Mouse (Mus musculus) left cerebral cortex, postnatal 4 days (tissue): ENCODE data around the gene Aldh3b3. TPM values are rescaled to one million over a fixed set of nuclear protein-coding genes. Genes with fewer than 3 reads are reported as not detected.
"Not testable (repeated sequence)": the region's sequence is repeated elsewhere in the genome, so short reads cannot be mapped to it uniquely, and the experiment has no call there.

Experiments
- DNase-seq: peaks from one replicate; pipeline ENCODE4 v3.0.0-alpha.2; 2022
- intact Hi-C: fragments of 180-260 bp; cut with DNase I; formaldehyde crosslinking; loops from one replicate; pipeline ENCODE4 v1.15.1; 2025
- total RNA-seq, 2 experiments: library from RNA; stranded (reverse); gene quantifications; 2 replicates each; pipeline ENCODE4 v1.2.3; 2021

The Aldh3b3 gene
- total RNA-seq, 2 experiments from 2014 or later, result not detected

DNA sequence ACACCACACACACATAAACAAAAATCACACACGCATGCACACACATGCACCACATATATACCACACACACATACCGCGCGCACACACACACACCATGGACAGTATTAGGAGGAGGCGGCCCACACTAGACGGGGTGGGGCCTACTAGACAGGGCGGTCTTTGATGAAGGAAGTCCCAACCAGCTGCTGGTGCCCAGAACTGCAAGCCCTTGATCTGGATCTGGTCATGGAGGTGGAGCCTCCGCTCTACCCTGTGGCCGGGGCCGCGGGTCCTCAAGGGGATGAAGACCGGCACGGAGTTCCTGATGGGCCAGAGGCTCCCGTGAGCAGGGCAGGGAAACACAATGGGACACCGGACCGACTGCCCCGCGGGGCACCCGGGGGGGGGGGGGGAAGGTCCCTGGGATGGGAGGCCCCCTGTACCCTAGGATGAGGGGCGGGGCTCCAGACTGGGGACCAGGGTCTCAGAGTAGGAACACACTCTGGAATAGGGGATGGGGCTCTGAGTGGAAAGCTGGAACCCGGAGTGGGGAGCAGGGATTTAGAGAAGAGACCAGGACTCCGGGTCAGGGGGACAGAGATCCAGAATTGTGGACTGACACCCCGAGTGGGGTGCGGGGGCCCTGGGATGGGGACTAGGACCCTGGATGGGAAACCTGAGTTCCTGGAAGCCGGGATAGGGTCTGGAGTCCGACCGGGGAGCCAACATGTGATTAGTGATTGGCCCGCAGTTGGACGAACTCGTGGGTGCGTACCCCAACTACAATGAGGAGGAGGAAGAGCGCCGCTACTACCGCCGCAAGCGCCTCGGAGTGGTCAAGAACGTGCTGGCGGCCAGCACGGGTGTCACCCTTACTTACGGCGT lies 23.2 kb upstream of the Aldh3b3 start, which contains the start of gene Unc93b1:
TSS of gene Unc93b1 (plus strand) at position 155 of the 864 bp plus-strand sequence.
- DNase-seq, result no peak
- intact Hi-C loops, result no loop called here

GRCm38 (mm10) chr19:3935896-3936850 lies 22.3 kb upstream of the Aldh3b3 start:
- intact Hi-C loops, result no loop called here
- DNase-seq, result peak; percentile 41

DNA sequence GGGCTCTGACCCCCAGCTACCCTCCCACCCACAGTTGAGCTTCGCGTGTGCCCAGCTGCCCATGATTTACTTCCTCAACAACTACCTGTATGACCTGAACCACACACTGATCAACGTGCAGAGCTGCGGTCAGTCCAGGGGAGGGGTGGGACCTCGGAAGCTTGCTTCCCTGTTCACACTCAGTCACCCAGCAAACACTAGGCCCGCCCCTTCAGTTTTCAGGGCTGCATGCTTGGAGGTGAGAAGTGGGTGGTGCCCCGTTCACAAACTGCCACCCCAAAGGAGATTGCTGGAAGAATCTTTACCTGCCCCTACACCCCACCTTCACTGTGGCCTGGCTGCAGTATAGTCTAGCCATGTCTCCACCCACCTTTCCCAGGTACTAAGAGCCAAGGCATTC lies 16.1 kb upstream of the Aldh3b3 start:
- DNase-seq, result no peak
- intact Hi-C loops, result no loop called here

GRCm38 (mm10) chr19:3942986-3943735 lies 15.3 kb upstream of the Aldh3b3 start:
- intact Hi-C loops, result no loop called here
- no peak for DNase-seq

DNA sequence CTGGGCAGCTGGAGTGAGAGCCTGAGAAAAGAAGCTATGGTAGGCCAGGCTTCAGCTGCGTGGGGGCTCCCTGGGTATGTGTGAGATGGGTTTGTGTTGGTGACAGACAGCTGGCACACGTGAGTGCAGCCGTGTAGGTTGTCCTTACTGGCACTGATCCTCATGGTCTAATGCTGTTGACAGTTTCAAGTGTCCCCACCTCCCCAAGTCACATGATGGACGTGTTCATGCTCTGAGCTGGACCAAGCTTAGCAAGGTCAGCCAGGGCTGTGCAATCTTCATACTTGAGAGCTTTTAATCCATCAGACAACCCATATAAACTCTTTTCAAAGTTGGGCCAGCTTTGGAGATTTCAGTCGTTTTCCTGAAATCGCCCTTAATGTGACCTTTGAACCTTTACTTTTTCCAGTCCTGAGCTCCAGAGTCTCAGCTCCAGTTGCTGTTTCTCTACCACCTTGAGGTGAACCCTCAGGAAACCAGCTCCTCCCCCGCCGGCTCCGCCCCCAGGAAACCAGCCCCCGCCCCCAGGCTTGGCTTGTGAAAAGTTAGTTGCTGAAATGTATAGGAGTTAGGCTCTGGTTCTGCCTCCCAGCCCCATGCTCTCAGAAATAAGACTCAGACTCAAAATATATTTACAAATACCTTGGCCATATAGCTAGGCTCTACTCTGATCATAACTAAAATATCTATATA lies 12.4 kb upstream of the Aldh3b3 start:
- intact Hi-C loops, result no loop called here
- no peak for DNase-seq

- peak; percentile 71 for DNase-seq
- intact Hi-C loops, result no loop called here
Observed at GRCm38 (mm10) chr19:3946715-3947114, 11.7 kb upstream of the Aldh3b3 start.

DNA sequence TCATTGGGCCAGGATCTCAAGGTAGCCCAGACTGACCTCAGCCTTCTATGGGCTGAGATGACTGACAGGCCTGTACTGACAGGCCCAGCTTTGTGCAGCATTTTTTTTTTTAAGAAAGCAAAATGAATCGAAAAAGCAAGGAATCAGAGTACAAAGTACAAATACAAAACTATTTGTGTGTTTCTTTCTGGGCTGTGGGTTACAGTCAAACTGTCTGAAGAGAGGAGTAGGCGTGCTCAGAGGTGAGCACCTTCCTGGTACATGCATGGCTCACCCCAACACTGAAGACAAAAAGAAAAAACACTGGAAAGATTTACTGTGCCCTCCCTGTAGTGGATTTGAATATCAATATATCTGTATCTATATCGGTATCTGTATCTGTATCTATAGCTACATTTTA lies 10.6 kb upstream of the Aldh3b3 start:
- no peak for DNase-seq
- intact Hi-C loops, result no loop called here

- DNase-seq, result no peak
- intact Hi-C loops, result no loop called here
Observed at GRCm38 (mm10) chr19:3948546-3948945, 9.9 kb upstream of the Aldh3b3 start.

DNA sequence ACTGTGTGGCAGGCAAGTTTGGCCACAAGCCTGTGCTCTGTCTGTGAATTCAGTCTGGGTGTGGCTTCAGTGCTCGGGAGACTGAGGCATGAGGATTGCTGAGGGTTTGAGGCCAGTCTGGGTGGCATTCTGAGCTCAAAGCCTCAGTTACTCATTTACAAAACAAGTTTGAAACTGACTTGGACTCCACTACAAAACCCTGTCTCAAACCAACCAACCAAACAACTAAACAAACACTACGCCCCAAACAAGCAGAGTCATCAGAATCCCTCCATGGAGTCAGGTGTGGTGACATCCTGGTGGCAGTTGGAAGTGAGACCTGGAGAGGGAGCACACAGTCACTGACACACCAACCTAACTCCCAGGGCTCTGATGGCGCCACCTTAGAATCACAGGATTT lies 8.1 kb upstream of the Aldh3b3 start:
- DNase-seq, result no peak
- intact Hi-C loops, result loop anchor here (10.0 kb wide), 1 partner anchor 134 kb away; the partner anchor contains the start of gene Cabp2

GRCm38 (mm10) chr19:3951461-3951860 lies 7.0 kb upstream of the Aldh3b3 start:
- no peak for DNase-seq
- intact Hi-C loops, result loop anchor here (10.0 kb wide), 1 partner anchor 133 kb away; the partner anchor contains the start of gene Cabp2

DNA sequence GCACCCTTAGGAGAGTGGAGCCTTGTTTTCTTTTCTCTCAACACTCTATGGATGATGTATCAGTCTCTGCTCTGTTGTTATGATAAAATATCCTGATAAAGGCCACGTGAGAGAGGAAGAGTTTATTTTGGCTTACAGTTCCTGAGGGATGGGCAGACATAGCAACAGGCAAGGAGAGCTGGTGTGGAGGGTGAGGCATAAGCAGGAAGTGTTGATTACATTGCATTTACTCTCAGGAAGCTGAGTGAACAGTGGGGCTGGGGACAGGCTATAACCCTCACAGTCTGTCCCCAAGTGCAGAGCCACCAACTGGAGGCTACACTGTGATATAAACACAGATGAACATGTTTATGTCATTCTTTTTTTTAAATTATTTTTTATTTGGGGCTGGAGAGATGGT lies 6.3 kb upstream of the Aldh3b3 start:
- DNase-seq, result no peak
- intact Hi-C loops, result loop anchor here (10.0 kb wide), 1 partner anchor 133 kb away; the partner anchor contains the start of gene Cabp2

GRCm38 (mm10) chr19:3955033-3955432 lies 3.4 kb upstream of the Aldh3b3 start:
- DNase-seq, result no peak
- intact Hi-C loops, result loop anchor here (10.0 kb wide), 1 partner anchor 130 kb away; the partner anchor contains the start of gene Cabp2

DNA sequence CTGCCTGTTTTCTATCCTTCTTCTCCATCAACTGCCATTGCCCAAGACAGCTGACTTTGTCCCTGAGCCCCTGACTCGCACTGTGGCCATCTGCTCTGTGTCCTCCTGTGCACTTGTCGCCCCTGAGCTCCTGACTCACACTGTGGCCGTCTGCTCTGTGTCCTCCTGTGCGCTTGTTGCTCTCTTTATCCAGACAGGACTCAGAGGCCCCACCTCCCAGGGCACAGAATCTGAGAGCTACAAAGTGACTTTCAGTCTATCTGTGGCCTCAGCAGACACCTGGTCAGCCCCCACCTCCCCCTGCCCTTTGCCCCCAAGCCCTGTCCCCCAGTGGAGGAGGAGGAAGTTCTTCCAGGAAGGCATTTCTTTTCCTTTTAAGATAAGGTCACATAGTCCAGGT lies 2.6 kb upstream of the Aldh3b3 start:
- intact Hi-C loops, result loop anchor here (10.0 kb wide), 1 partner anchor 129 kb away; the partner anchor contains the start of gene Cabp2
- no peak for DNase-seq

GRCm38 (mm10) chr19:3957296-3958036 lies 979 bp upstream of the Aldh3b3 start:
- intact Hi-C loops, result loop anchor here (10.0 kb wide), 1 partner anchor 127 kb away; the partner anchor contains the start of gene Cabp2

DNA sequence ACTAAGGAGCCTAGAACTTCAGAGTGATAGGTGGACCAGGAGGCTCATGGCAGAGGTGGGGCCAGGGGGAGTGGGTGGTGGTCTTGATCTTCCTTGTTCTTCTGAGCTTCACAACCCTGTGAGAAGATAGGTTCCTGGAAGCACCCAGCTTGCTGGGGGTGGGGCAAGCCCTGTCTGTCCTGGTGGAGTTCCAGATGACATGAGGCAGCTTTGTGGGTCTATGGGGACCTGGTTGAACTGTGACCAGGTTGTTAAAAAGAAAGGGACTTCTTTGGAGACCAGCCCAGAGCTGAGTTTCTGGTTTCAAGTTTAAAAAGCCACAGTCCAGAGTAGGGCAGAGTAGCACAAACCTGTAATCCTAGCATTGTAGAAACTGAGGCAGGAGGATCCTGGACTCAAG lies 585 bp downstream of the Aldh3b3 start:
- DNase-seq, result no peak
- intact Hi-C loops, result loop anchor here (10.0 kb wide), 1 partner anchor 126 kb away; the partner anchor contains the start of gene Cabp2

More at GRCm38 (mm10) chr19:3957296-3958036, 979 bp upstream of the Aldh3b3 start:
- DNase-seq, result not testable (repeated sequence)

DNA sequence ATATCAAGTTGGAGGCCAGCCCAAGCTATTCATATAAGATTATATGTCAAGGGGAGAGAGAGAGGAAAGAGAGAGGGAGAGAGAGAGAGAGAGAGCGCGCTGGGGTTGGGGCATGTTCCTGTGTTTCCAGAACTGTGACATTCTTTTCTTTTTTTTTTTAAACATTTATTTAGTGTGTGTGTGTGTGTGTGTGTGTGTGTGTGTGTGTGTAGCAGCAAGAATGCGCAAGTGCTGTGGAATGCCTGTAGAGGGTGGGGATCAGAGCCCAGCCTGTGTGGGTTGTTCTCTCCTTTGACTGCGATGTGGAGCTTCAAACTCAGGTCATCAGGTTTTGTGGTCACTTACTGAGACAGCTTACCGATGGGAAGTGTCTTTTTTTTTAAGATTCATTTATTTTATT lies 1.8 kb downstream of the Aldh3b3 start:
- intact Hi-C loops, result no loop called here

GRCm38 (mm10) chr19:3961805-3962204 lies 3.4 kb downstream of the Aldh3b3 start:
- DNase-seq, intact Hi-C loops: not testable (repeated sequence)

More for the DNA sequence above, 1.8 kb downstream of the Aldh3b3 start:
- DNase-seq, result no peak

GRCm38 (mm10) chr19:3962469-3962868 lies 4.0 kb downstream of the Aldh3b3 start:
- intact Hi-C loops, result no loop called here
- DNase-seq, result no peak

- no peak for DNase-seq
- intact Hi-C loops, result no loop called here
Observed at GRCm38 (mm10) chr19:3964030-3964429, 5.6 kb downstream of the Aldh3b3 start.
